Mouse (Mus musculus) brain, embryonic 14.5 days (tissue): Measurements from ENCODE around the gene Kdm5d.

ENCODE experiments used
- CTCF ChIP-seq: fragments of 200-500 bp; IDR thresholded peaks from 2 replicates; pipeline ENCODE4 v1.5.1; 2012; ENCODE audit warnings: inconsistent platforms, mild to moderate bottlenecking, moderate library complexity, borderline replicate concordance; ENCODE audit not compliant: insufficient read depth, insufficient read length; ENCODE audit errors: extremely low read depth
- POLR2A ChIP-seq: fragments of 200-500 bp; IDR thresholded peaks from 2 replicates; pipeline ENCODE4 v1.6.1; 2012; ENCODE audit warnings: mild to moderate bottlenecking, inconsistent platforms, borderline replicate concordance; ENCODE audit not compliant: poor library complexity, insufficient read depth, insufficient read length, severe bottlenecking; ENCODE audit errors: extremely low read depth

GRCm38 (mm10) chrY:897393-898227, at the start of gene Kdm5d:
- TF ChIP-seq CTCF (no peak), POLR2A (no peak)
